Mouse (Mus musculus) gastrocnemius, adult 8-10 months (tissue): ENCODE data around the gene Btd. TPM values are rescaled to one million over a fixed set of nuclear protein-coding genes. Genes with fewer than 3 reads are reported as not detected.
A peak's percentile ranks its signal among the peaks of the same experiment; 100 is the strongest.

Experiments
- DNase-seq, 2 experiments: peaks; one replicate each; pipeline ENCODE4 v3.0.0; 2022; ENCODE audit warnings: low spot score in 2 of 2
- total RNA-seq, 4 experiments: library from RNA; stranded (reverse); gene quantifications; 2 replicates each; pipeline ENCODE4 v1.2.4; 2022

Gene Btd
- total RNA-seq, 4 experiments from 2014 or later = 3.6 to 5.5 (median 4.4) TPM

GRCm38 (mm10) chr14:31645920-31646319 is 5.1 kb downstream of the Btd start:
- DNase-seq = no peak

GRCm38 (mm10) chr14:31647991-31648390 is 7.2 kb downstream of the Btd start:
- no peak for DNase-seq

- DNase-seq = no peak
Measured at GRCm38 (mm10) chr14:31650347-31650746, 9.5 kb downstream of the Btd start.

- no peak for DNase-seq
Measured at GRCm38 (mm10) chr14:31651206-31651605, 10.4 kb downstream of the Btd start.

- no peak for DNase-seq
Measured at GRCm38 (mm10) chr14:31652106-31652505, 11.3 kb downstream of the Btd start.

- no peak for DNase-seq
Measured at GRCm38 (mm10) chr14:31652624-31653023, 11.8 kb downstream of the Btd start.

GRCm38 (mm10) chr14:31653101-31653875 is 12.5 kb downstream of the Btd start:
- DNase-seq = no peak

- DNase-seq = no peak
Measured at GRCm38 (mm10) chr14:31654816-31655215, 14.0 kb downstream of the Btd start.

- no peak for DNase-seq
Measured at GRCm38 (mm10) chr14:31655406-31655805, 14.6 kb downstream of the Btd start.

GRCm38 (mm10) chr14:31656386-31656785 is 15.6 kb downstream of the Btd start:
- DNase-seq = no peak

- no peak for DNase-seq
Measured at GRCm38 (mm10) chr14:31656857-31657645, 16.2 kb downstream of the Btd start.

- no peak for DNase-seq
Measured at GRCm38 (mm10) chr14:31658126-31658680, 17.4 kb downstream of the Btd start.

- DNase-seq = peak; percentile 67 to 70
Measured at GRCm38 (mm10) chr14:31659501-31660181, 18.8 kb downstream of the Btd start.

GRCm38 (mm10) chr14:31660312-31661093 is 19.7 kb downstream of the Btd start:
- no peak for DNase-seq

GRCm38 (mm10) chr14:31661671-31662554 is 21.1 kb downstream of the Btd start:
- DNase-seq = peak; percentile 88 to 92

GRCm38 (mm10) chr14:31662555-31663211 is 21.9 kb downstream of the Btd start:
- DNase-seq = peak; percentile 78 to 88

- peak in 1 of 2 experiments; percentile 10 for DNase-seq
Measured at GRCm38 (mm10) chr14:31663376-31664099, 22.7 kb downstream of the Btd start.

- DNase-seq = peak in 1 of 2 experiments; percentile 2
Measured at GRCm38 (mm10) chr14:31664100-31664902, 23.5 kb downstream of the Btd start.
